Mouse (Mus musculus): ENCODE measurements around the gene Ssr2.

The Ssr2 gene

GRCm38 (mm10) chr3:88622113-88622940, 46.7 kb downstream of the Ssr2 start:
- no peak for DNase-seq (ENCODE audit: extremely low spot score, low read depth, low spot score)

- no peak for DNase-seq (ENCODE audit: extremely low spot score, low read depth, low spot score)
Measured at GRCm38 (mm10) chr3:88622941-88623345, 47.3 kb downstream of the Ssr2 start.

- no peak for DNase-seq (ENCODE audit: extremely low spot score, low read depth, low spot score)
Measured at GRCm38 (mm10) chr3:88623346-88624135, 47.9 kb downstream of the Ssr2 start.

- DNase-seq (ENCODE audit: extremely low spot score, low read depth, low spot score): no peak
Measured at GRCm38 (mm10) chr3:88624324-88624723, 48.6 kb downstream of the Ssr2 start.

GRCm38 (mm10) chr3:88624951-88625350, 49.3 kb downstream of the Ssr2 start:
- DNase-seq (ENCODE audit: extremely low spot score, low read depth, low spot score): no peak

GRCm38 (mm10) chr3:88625531-88625930, 49.9 kb downstream of the Ssr2 start:
- no peak for DNase-seq (ENCODE audit: extremely low spot score, low read depth, low spot score)

GRCm38 (mm10) chr3:88626316-88626715, 50.6 kb downstream of the Ssr2 start:
- no peak for DNase-seq (ENCODE audit: extremely low spot score, low read depth, low spot score)

GRCm38 (mm10) chr3:88627114-88627513, 51.4 kb downstream of the Ssr2 start:
- no peak for DNase-seq (ENCODE audit: extremely low spot score, low read depth, low spot score)

GRCm38 (mm10) chr3:88627535-88627934, 51.9 kb downstream of the Ssr2 start:
- no peak for DNase-seq (ENCODE audit: extremely low spot score, low read depth, low spot score)

- DNase-seq (ENCODE audit: extremely low spot score, low read depth, low spot score): no peak
Measured at GRCm38 (mm10) chr3:88628766-88629165, 53.1 kb downstream of the Ssr2 start.

GRCm38 (mm10) chr3:88629244-88629643, 53.6 kb downstream of the Ssr2 start:
- no peak for DNase-seq (ENCODE audit: extremely low spot score, low read depth, low spot score)

GRCm38 (mm10) chr3:88630018-88630417, 54.3 kb downstream of the Ssr2 start:
- DNase-seq (ENCODE audit: extremely low spot score, low read depth, low spot score): no peak

- no peak for DNase-seq (ENCODE audit: extremely low spot score, low read depth, low spot score)
Measured at GRCm38 (mm10) chr3:88630849-88631341, 55.2 kb downstream of the Ssr2 start.

- DNase-seq (ENCODE audit: extremely low spot score, low read depth, low spot score): no peak
Measured at GRCm38 (mm10) chr3:88631921-88632587, 56.4 kb downstream of the Ssr2 start.

GRCm38 (mm10) chr3:88633056-88633455, 57.4 kb downstream of the Ssr2 start:
- DNase-seq (ENCODE audit: extremely low spot score, low read depth, low spot score): no peak

GRCm38 (mm10) chr3:88635506-88636275, 60.0 kb downstream of the Ssr2 start:
- no peak for DNase-seq (ENCODE audit: extremely low spot score, low read depth, low spot score)

- no peak for DNase-seq (ENCODE audit: extremely low spot score, low read depth, low spot score)
Measured at GRCm38 (mm10) chr3:88636555-88636986, 60.9 kb downstream of the Ssr2 start.

- no peak for DNase-seq (ENCODE audit: extremely low spot score, low read depth, low spot score)
Measured at GRCm38 (mm10) chr3:88637134-88637533, 61.5 kb downstream of the Ssr2 start.
